Mouse (Mus musculus): ENCODE measurements around the gene Aldh2. TPM values are rescaled to one million over a fixed set of nuclear protein-coding genes. Genes with fewer than 3 reads are reported as not detected.

Gene Aldh2
- polyA plus RNA-seq, 1 experiment: 384 TPM

DNA sequence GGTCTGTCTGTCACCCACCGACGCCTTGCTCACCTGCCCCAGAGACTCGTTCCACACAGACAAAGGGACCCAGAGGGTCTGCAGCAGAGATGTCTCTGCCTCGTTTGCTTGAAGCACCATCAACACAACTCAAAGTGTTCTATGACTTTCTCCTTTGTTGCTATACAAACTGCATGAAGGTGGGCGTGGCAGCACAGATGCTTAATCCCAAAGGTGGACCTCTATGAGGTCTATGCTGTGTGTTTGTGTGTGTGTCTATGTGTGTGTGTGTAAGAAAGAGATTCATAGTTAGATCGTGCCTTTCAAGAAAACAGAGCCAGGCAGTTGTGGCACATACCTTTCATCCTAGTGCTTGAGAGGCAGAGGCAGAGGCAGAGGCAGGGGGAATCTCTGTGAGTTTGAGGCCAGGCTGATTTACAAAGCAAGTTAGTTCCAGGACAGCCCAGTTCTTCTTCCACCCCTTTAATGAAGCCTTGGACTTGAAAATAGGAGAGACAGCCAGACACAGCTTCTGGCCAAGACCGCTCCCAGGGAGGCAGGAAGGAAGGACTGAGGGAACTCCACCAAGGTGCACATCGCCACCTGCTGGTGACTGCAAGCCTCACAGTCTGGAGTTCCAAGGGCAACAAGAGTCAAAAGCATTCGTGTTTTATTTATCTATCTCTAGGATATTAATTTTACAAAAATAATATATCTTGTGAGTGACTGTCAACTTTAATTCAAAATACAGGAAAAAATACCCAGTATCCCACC is 8.1 kb upstream of the Aldh2 start:
- TF ChIP-seq POLR2A (IDR thresholded peaks at IDR 0.05; ENCODE audit: low read depth, low read length) (no peak), CTCF (IDR thresholded peaks at IDR 0.05; ENCODE audit: extremely low read depth, insufficient read depth, insufficient read length, insufficient replicate concordance) (peak; percentile 99)
- no peaks in the 10 kb centered on the region for H3K27me3 ChIP-seq (ENCODE audit: control insufficient read depth, insufficient read depth, low read length)
- H3K4me3 ChIP-seq (ENCODE audit: extremely low read depth, insufficient read depth, insufficient read length): no peak overlapping the region
- peak; percentile 57 to 88 for DNase-seq (ENCODE audit: low read depth in 1 of 2, low spot score in 2 of 2)
- 49% methylated on average over 9 of the region's 9 CpGs for WGBS
- H3K4me1 ChIP-seq (ENCODE audit: control insufficient read depth, insufficient read depth, insufficient read length): peaks cover 13% of the 10 kb centered on the region; the same call in 1 of the 2 replicates
- H3K36me3 ChIP-seq (ENCODE audit: control insufficient read depth, insufficient read depth, low read length): no peaks in the 10 kb centered on the region
- H3K27ac ChIP-seq (ENCODE audit: insufficient read depth, low read length): no peak overlapping the region

DNA sequence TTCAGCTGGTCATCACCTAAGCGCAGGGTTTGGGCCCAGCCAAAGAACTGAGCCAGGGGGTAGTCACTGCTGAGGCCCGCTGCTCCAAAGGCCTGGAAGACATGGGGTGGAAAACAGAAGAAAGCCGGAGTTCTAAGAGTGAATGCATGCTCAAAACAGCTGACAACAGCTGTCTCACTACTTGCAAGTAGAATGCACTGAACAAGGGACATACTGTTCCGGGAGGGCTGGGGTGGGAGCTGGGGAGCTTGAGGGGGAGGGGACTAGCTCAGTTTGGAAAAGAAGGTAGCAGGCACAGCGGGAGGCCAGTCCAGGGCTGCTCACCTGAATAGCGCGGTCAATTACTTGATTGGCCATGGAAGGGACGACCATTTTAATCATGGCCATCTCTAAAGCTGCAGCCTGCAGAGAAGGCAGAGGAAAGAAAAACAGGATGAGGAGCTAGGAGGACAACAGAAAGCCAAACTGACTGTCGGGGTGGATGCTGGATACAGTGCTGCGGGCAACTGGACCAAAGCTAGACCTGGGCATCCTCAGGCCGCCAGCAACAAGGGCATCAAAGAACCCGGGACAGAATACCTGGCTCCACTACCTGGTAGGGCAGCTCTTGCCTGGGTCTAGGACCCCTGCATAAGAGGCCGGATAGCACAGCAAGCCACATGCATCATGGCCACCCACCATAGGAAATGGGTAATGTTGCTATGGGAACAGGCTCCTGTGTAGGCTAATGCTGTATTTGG is 5.4 kb upstream of the Aldh2 start:
- H3K4me3 ChIP-seq (ENCODE audit: extremely low read depth, insufficient read depth, insufficient read length): no peak overlapping the region
- peaks cover 14% of the 10 kb centered on the region; the same call in 1 of the 2 replicates for H3K4me1 ChIP-seq (ENCODE audit: control insufficient read depth, insufficient read depth, insufficient read length)
- WGBS: 94% methylated on average over 13 of the region's 13 CpGs

DNA sequence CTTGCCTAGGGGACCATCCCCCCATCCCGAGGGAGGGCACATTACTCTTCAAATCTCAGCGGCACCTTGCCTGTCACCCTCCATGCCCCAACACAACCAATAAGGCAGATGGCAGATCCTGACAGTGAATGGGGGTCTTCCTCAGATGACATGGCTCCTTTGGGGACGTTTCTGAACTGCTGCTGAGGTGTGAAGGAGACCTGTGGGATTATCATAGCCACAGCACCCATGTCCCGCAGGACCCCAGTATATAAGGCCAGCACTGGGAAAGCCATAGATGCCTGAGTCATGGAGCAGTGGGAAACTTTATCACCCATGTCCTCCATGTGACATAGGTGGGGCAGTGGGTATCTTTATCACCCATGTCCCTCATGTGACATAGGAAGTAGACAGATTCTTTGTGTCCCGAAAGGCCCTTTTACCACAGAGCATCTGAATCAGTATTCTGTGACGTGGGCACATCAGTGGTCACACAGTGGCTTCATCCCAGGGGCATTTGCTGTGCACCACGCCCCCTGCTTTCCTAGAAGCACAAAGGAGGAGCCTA is 4.4 kb upstream of the Aldh2 start:
- 71% methylated on average over 7 of the region's 7 CpGs for WGBS
- no peak overlapping the region for H3K27ac ChIP-seq (ENCODE audit: insufficient read depth, low read length)
- TF ChIP-seq POLR2A (IDR thresholded peaks at IDR 0.05; ENCODE audit: low read depth, low read length) (no peak), CTCF (IDR thresholded peaks at IDR 0.05; ENCODE audit: extremely low read depth, insufficient read depth, insufficient read length, insufficient replicate concordance) (no peak)

More for the DNA sequence above, 5.4 kb upstream of the Aldh2 start:
- Histone ChIP-seq H3K36me3 (ENCODE audit: control insufficient read depth, insufficient read depth, low read length) (no peaks in the 10 kb centered on the region), H3K27ac (ENCODE audit: insufficient read depth, low read length) (no peak overlapping the region), H3K27me3 (ENCODE audit: control insufficient read depth, insufficient read depth, low read length) (no peaks in the 10 kb centered on the region)
- no peak for DNase-seq (ENCODE audit: low read depth in 1 of 2, low spot score in 2 of 2)
- TF ChIP-seq POLR2A (IDR thresholded peaks at IDR 0.05; ENCODE audit: low read depth, low read length): no peak
- no peak for TF ChIP-seq CTCF (IDR thresholded peaks at IDR 0.05; ENCODE audit: extremely low read depth, insufficient read depth, insufficient read length, insufficient replicate concordance)

DNA sequence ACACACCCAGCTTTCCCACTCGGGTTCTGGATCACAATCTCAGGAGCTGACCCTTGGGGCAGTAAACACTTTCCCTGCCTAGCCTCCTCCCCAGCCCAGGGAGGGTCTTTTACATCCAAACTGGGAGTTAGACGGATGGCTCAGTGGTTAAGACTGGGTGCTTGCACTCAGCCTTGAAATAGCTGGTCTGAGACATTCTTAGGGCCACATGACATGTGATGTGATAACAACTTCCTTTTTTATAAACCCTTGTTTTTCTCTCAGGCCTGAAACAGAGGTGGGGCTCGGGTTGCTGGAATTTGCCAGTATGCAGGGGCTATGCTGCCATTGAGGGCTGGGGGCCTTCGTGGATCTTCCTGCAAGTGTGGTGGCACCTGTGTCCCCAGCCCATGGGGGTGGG is 3.7 kb upstream of the Aldh2 start:
- Histone ChIP-seq H3K4me1 (ENCODE audit: control insufficient read depth, insufficient read depth, insufficient read length) (peaks cover 19% of the 10 kb centered on the region; the same call in 1 of the 2 replicates), H3K27ac (ENCODE audit: insufficient read depth, low read length) (peak overlapping the region; percentile 68), H3K27me3 (ENCODE audit: control insufficient read depth, insufficient read depth, low read length) (no peaks in the 10 kb centered on the region), H3K36me3 (ENCODE audit: control insufficient read depth, insufficient read depth, low read length) (no peaks in the 10 kb centered on the region), H3K4me3 (ENCODE audit: extremely low read depth, insufficient read depth, insufficient read length) (no peak overlapping the region)
- WGBS: 33% methylated on average over 4 of the region's 4 CpGs
- DNase-seq (ENCODE audit: low read depth in 1 of 2, low spot score in 2 of 2): no peak
- no peak for TF ChIP-seq POLR2A (IDR thresholded peaks at IDR 0.05; ENCODE audit: low read depth, low read length)
- no peak for TF ChIP-seq CTCF (IDR thresholded peaks at IDR 0.05; ENCODE audit: extremely low read depth, insufficient read depth, insufficient read length, insufficient replicate concordance)

More for the DNA sequence above, 4.4 kb upstream of the Aldh2 start:
- no peaks in the 10 kb centered on the region for H3K36me3 ChIP-seq (ENCODE audit: control insufficient read depth, insufficient read depth, low read length)
- H3K4me1 ChIP-seq (ENCODE audit: control insufficient read depth, insufficient read depth, insufficient read length): peaks cover 17% of the 10 kb centered on the region; the same call in 1 of the 2 replicates
- H3K27me3 ChIP-seq (ENCODE audit: control insufficient read depth, insufficient read depth, low read length): no peaks in the 10 kb centered on the region
- DNase-seq (ENCODE audit: low read depth in 1 of 2, low spot score in 2 of 2): no peak
- no peak overlapping the region for H3K4me3 ChIP-seq (ENCODE audit: extremely low read depth, insufficient read depth, insufficient read length)

DNA sequence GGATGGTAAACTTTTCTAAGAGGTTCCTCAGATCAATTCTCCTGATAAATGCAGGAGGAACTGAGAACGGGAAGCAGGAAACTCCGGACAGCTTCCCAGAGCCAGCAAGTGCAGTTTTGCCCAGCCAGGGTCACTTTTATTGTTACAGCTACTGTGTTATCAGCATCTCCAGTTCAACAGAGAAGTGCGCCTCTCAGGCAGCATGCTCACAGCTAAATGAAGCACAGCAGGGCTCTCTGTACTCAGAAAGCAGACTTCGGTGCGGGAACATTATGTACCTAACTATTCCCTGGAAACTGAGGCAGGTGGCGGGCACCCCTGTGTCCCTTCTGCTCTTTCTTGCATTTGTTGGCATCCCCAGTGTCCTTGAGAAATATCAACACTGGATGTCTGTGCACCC is 2.6 kb upstream of the Aldh2 start:
- TF ChIP-seq POLR2A (IDR thresholded peaks at IDR 0.05; ENCODE audit: low read depth, low read length) (no peak), CTCF (IDR thresholded peaks at IDR 0.05; ENCODE audit: extremely low read depth, insufficient read depth, insufficient read length, insufficient replicate concordance) (no peak)
- H3K4me3 ChIP-seq (ENCODE audit: extremely low read depth, insufficient read depth, insufficient read length): no peak overlapping the region
- H3K27ac ChIP-seq (ENCODE audit: insufficient read depth, low read length): no peak overlapping the region
- no peaks in the 10 kb centered on the region for H3K36me3 ChIP-seq (ENCODE audit: control insufficient read depth, insufficient read depth, low read length)
- peaks cover 22% of the 10 kb centered on the region; the same call in 1 of the 2 replicates for H3K4me1 ChIP-seq (ENCODE audit: control insufficient read depth, insufficient read depth, insufficient read length)
- no peak for DNase-seq (ENCODE audit: low read depth in 1 of 2, low spot score in 2 of 2)
- 74% methylated on average over 6 of the region's 6 CpGs for WGBS
- H3K27me3 ChIP-seq (ENCODE audit: control insufficient read depth, insufficient read depth, low read length): no peaks in the 10 kb centered on the region

DNA sequence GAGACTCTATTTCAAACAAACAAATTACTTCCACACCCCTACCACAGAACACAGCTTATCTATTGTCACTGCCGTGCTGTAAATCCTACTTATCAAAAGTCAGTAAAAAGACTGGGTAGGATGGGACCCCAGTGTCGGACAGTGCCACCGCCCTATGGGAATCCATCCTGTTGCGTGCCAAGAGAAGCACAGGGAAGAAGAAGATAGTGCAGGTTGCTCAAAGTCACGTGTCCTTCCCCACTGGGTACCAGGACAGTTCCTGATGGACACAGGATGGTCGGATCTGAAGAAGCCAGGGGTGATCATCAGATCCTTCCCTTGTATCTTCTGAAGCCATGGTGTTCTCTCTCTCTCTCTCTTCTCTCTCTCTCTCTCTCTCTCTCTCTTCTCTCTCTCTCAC is 2.1 kb upstream of the Aldh2 start:
- Histone ChIP-seq H3K4me3 (ENCODE audit: extremely low read depth, insufficient read depth, insufficient read length) (no peak overlapping the region), H3K4me1 (ENCODE audit: control insufficient read depth, insufficient read depth, insufficient read length) (peaks cover 22% of the 10 kb centered on the region; the same call in 1 of the 2 replicates), H3K27me3 (ENCODE audit: control insufficient read depth, insufficient read depth, low read length) (no peaks in the 10 kb centered on the region), H3K36me3 (ENCODE audit: control insufficient read depth, insufficient read depth, low read length) (no peaks in the 10 kb centered on the region), H3K27ac (ENCODE audit: insufficient read depth, low read length) (no peak overlapping the region)
- no peak for DNase-seq (ENCODE audit: low read depth in 1 of 2, low spot score in 2 of 2)
- TF ChIP-seq POLR2A (IDR thresholded peaks at IDR 0.05; ENCODE audit: low read depth, low read length): no peak
- no peak for TF ChIP-seq CTCF (IDR thresholded peaks at IDR 0.05; ENCODE audit: extremely low read depth, insufficient read depth, insufficient read length, insufficient replicate concordance)
- 75% methylated on average over 6 of the region's 6 CpGs for WGBS

Data from spleen, adult 2 months (tissue).